Mouse (Mus musculus) heart, embryonic 11.5 days (tissue): Measurements from ENCODE around the gene Slc39a9. TPM values are rescaled to one million over a fixed set of nuclear protein-coding genes. Genes with fewer than 3 reads are reported as not detected.

Source experiments
- ATAC-seq: fragments of 200-750 bp; cut with Nextera tagmentation; replicated peaks from 2 replicates; pipeline ENCODE4 v1.8.0; 2017; ENCODE audit warnings: moderate library complexity; ENCODE audit not compliant: insufficient number of reproducible peaks, low FRiP score, low TSS enrichment
- H3K27ac ChIP-seq: fragments of 300-500 bp; sonication (generic); 2 replicates; pipeline ENCODE4 v1.5.1; 2014; ENCODE audit warnings: mild to moderate bottlenecking, low read depth, low read length
- H3K27me3 ChIP-seq: fragments of 300-500 bp; sonication (generic); 2 replicates; pipeline ENCODE4 v1.6.1; 2014; ENCODE audit warnings: mild to moderate bottlenecking, low read length, mixed read lengths; ENCODE audit not compliant: control insufficient read depth, insufficient read depth
- H3K36me3 ChIP-seq: fragments of 300-500 bp; sonication (generic); 2 replicates; pipeline ENCODE4 v1.6.1; 2014; ENCODE audit warnings: mild to moderate bottlenecking, low read length, moderate library complexity, mixed read lengths; ENCODE audit not compliant: control insufficient read depth, insufficient read depth
- H3K4me1 ChIP-seq: fragments of 300-500 bp; sonication (generic); 2 replicates; pipeline ENCODE4 v1.6.1; 2014; ENCODE audit warnings: low read length; ENCODE audit not compliant: control insufficient read depth, insufficient read depth
- H3K4me2 ChIP-seq: fragments of 300-500 bp; sonication (generic); 2 replicates; pipeline ENCODE4 v1.6.1; 2014; ENCODE audit warnings: mild to moderate bottlenecking, moderate library complexity
- H3K4me3 ChIP-seq: fragments of 300-500 bp; sonication (generic); 2 replicates; pipeline ENCODE4 v1.5.1; 2014; ENCODE audit warnings: low read depth, low read length
- H3K9ac ChIP-seq: fragments of 300-500 bp; sonication (generic); 2 replicates; pipeline ENCODE4 v1.6.1; 2014; ENCODE audit warnings: mild to moderate bottlenecking, low read depth, low read length, moderate library complexity
- H3K9me3 ChIP-seq: fragments of 300-500 bp; sonication (generic); replicated peaks from 2 replicates; pipeline ENCODE4 v1.6.1; 2016; ENCODE audit warnings: low read length; ENCODE audit not compliant: control insufficient read depth
- whole genome bisulfite sequencing: fragments of 180-500 bp; shearing (Covaris S2); extraction: QIAGEN DNeasy Blood & Tissue Kit; methylation state at CpG from one replicate; pipeline ENCODE4 v1.1.7; 2014; ENCODE audit not compliant: insufficient replicate concordance; 5-methylcytosine and 5-hydroxymethylcytosine counted together
- polyA plus RNA-seq: library from polyadenylated mRNA; unstranded; fragments of >200 nt; fragmentation: Nextera tagmentation; extraction: Ambion mirVana; gene quantifications from 2 replicates; pipeline ENCODE4 v1.2.1, GENCODE M21; 2014

Gene Slc39a9
- polyA plus RNA-seq, 1 experiment from 2014 or later: 17.9 TPM

GRCm38 (mm10) chr12:80730567-80730966 is 86.9 kb downstream of the Slc39a9 start:
- H3K4me1 ChIP-seq: no peaks in the 10 kb centered on the region; the same call in 1 of the 2 replicates
- H3K4me2 ChIP-seq: peak overlapping the region; percentile 24; the same call in 1 of the 2 replicates
- H3K27ac ChIP-seq: no peak overlapping the region
- peaks cover 5% of the 10 kb centered on the region; the same call in 1 of the 2 replicates for H3K27me3 ChIP-seq
- no peak overlapping the region for H3K9ac ChIP-seq
- no peak overlapping the region for H3K4me3 ChIP-seq
- no peak for ATAC-seq
- WGBS: 6% methylated on average over 9 of the region's 9 CpGs
- no peaks in the 10 kb centered on the region for H3K9me3 ChIP-seq
- H3K36me3 ChIP-seq: no peaks in the 10 kb centered on the region

Other genes starting within 250 kb of the Slc39a9 start
- 8.1 and 9.0 TPM in 2 replicates for gene Dcaf5, start 207.3 kb upstream of the Slc39a9 start, polyA plus RNA-seq
- 21.2 and 22.3 TPM in 2 replicates for gene Exd2, start 180.8 kb upstream of the Slc39a9 start, polyA plus RNA-seq
- 1.0 and 1.3 TPM in 2 replicates for gene Galnt16, start 125.6 kb upstream of the Slc39a9 start, polyA plus RNA-seq
- gene Erh, start 458 bp downstream of the Slc39a9 start, polyA plus RNA-seq: 169 and 202 TPM in 2 replicates
- gene Plekhd1, start 48.7 kb downstream of the Slc39a9 start, polyA plus RNA-seq: 0.20 and 0.67 TPM in 2 replicates
- 0.04 TPM in 1 of 2 replicates, not detected in the other for gene Ccdc177, start 116.8 kb downstream of the Slc39a9 start, polyA plus RNA-seq
- gene Susd6, start 146.6 kb downstream of the Slc39a9 start, polyA plus RNA-seq: 17.7 and 20.4 TPM in 2 replicates